Mouse (Mus musculus) cerebellum, postnatal 10 days (tissue): ENCODE results near the gene Fubp1.
"Not testable (repeated sequence)": the region's sequence is repeated elsewhere in the genome, so short reads cannot be mapped to it uniquely, and the experiment has no call there.

Experiments
- DNase-seq, 2 experiments: peaks; one replicate each; pipeline ENCODE4 v3.0.0; 2021; ENCODE audit warnings: mixed read lengths in 2 of 2

Gene Fubp1

DNA sequence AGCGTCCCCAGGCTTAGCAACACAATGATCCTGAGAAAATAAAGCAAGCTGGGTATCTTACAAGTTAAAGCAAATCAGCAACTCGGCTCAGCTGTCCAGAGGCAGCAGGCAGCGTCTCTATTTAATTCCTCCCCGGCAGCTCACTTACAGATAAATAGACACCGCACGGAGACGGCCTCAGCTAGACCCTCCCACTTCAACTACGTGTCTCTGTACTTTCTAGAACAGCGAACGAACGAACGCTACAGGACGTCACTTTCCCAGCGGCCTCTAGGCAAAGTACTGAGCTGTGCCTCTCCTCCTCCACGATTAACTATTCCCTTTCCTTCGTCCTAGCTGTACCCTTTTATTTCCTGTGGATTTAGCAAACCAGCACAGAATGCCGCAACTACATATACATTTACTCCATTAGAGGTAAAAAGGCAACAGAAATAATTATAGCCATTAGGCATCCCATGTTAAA is 16.6 kb upstream of the Fubp1 start:
- peak; percentile 86 to 87 for DNase-seq

DNA sequence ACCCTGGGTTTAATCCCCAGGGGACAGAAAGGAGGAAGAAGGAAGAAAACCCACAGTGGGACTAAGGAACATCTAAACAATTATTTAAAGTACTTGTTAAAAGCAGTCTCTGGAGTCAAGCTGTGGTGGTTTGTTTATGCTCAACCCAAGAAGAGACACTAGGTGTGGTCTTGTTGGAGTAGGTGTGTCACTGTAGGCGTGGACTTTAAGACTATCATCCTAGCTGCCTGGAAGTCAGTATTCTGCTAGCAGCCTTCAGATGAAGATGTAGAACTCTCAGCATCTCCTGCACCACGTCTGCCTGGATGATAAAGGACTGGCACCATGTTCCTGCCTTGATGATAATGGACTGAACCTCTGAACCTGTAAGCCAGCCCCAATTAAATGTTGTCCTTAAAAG is 13.0 kb upstream of the Fubp1 start:
- DNase-seq: not testable (repeated sequence)

DNA sequence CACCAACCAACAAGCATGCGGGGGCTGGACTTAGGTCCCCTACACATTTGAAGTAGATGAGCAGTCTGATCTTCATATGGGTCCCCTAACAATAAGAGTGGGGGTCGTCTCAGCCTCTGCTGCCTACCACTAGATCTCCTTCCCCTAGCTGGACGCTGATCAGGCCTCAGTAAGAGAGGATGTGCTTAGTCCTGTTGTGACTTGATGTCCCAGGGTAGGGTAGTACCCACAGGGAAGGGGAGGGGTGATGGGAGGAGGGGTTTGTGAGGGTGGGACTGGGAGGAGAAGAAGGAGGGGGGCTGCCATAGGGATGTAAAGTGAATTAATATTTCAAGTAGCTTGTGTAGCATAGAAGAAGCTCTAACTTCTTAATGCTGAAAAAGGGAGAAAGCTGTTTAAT is 11.1 kb upstream of the Fubp1 start:
- no peak for DNase-seq

DNA sequence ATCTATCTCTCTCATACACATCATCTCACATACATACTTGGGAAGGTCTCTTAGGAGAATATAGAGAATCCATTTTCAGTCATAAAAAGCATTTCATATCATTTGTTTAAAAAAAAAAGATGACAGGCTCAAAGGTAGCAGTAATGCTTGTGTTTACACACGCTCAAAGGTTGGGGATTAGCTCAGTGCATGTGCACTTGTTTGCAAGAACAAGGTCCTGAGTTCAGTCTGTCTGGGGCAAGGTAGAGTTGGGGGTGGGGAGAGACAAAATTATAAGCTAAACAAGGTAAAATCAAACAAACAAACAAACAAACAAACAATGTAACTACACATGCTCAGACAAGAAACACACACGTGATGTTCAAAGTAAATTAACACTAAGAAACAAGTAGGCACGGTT is 9.0 kb upstream of the Fubp1 start:
- DNase-seq: no peak

DNA sequence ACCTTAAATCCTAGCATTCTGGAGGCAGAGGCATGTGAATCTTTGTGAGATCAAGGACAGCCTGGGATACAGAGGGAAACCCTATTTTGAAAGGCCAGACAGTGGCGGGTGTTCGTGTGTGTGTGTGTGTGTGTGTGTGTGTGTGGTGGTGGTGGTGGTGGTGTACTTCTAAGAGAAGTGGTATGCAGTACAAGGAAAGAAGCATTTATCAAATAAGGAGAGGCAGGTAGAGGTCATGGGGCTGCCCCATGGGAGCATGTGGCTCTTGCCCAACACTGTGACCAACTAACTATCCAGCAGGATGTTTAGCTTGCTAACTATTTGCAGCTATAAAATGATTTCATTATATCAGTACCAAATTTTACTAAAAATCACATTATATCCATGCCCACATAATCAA is 8.6 kb upstream of the Fubp1 start:
- no peak for DNase-seq

DNA sequence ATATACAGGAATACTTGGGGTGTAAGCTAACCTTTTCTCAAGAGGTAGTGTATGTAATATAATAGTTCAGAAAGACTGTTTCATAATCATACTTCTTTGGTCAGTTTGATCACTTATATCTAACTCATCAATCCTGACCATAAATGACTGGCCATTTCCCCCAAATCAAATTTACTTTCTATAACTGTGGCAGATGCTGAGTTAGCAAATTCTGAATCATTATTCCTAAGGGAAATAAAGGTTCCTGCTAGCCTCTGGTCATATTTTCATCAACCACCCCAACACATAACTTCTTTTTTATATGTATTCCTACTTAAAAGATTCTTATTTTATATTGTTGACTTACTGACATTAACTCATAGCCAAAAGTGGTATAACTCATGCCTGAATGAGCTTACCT is 7.3 kb upstream of the Fubp1 start:
- no peak for DNase-seq

DNA sequence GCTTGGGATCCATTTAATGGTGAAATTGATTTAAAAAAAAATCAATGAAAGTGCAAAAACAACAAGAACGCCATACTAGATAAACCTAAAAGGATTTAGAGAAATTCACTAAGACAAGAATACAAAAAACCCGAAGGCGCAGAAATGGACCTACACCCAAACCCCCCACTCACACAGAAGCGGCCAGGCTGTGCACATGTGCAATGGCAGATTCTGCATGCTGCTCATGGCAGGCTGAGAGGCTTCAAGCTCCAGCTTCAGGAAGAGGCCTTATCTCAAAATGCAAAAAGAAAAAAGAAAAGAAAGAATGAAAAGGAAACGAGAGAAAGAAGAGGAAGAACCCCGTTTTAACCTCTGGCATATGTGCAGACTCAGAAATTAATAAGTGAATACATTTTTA is 6.8 kb upstream of the Fubp1 start:
- DNase-seq: no peak

DNA sequence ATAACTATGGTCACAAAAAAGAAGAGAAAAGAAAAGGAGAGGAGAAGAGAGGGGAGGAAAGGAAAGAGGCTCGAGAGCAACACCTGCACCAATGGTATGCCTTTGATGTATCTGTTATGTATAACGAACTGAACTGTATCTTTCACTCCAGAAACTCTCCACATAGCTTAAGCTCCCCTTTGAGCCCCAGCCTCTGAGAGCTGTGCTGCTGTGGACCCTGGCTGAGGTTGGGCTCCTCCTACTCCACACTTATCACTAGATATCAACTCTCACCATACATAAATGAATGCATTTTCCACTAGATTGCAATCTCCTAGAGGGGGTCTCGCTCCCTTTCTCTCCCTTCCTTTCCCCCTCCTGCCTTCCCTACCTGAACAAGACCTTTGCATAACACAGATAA is 6.2 kb upstream of the Fubp1 start:
- no peak for DNase-seq

DNA sequence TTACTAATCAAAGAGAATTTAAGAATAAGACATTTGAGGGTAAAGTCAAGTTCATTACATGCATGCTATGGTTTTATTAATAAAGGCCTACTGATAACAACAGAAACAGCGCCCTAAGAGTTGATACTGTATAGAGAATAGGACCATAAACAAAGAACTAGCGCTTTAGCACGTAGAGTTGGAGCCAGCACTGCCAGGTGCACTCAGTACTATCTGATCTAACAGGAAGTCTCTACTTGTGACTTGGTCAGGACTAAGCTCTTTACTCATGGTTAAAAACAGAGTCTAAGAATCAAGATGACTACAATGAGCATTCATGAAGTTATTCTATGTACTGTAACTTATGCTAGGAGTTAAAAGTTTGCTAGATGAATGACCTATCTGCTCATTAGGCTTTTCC is 5.6 kb upstream of the Fubp1 start:
- no peak for DNase-seq

DNA sequence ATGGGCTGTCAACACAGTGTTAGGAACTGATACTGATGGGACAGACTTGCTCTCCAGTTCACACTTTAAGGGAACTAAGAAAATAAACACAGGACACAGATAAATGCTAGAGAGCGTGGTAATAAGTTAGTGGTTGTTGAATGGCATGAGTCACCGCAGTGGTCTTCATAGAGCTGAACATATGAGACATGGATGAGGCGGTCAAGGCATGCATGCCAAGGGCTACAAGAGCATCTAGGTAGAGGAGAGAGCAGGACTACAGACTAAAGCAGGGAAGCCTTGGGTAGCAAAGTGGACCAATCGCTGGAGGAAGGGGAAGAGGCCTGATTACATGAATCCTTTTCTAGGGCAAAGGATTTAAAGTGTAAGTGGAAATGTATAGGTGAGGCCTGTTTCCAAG is 3.1 kb upstream of the Fubp1 start:
- no peak for DNase-seq

DNA sequence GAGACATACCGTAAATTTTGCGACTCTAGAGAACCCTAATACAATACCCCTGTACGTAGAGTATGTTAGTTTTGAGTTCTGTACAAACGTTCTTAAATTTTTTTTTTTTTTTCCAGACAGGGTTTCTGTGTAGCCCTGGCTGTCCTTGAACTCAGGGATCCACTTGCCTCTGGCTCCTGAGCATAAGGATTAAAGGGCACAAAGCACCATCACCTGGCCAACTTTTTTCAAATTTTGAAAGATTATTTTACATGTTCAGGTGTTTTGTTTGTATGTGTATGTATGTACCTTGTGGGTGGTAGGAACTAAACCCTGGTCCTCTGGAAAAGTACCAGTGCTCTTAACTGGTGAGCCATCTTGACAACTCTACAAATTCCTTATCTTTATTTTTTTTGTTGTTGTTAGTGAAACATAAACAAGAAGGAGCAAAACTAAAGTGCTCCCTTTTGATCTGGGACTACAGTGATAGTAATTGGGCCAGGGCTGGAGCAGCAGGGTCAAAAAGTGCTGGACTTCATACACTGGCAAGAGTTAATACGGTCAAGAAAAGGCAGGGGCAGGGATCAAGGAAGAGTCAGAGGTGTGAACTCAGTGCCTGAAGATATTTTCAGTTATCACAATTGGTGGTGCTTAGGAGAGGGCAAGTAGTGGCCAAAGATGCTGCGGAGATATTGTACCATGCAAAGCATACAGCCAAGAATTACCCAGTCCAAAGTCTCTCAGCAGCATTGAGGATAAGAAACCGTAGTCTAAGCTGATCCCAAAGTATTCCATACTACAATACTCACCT is 1.9 kb upstream of the Fubp1 start:
- DNase-seq: peak in 1 of 2 experiments; percentile 14

DNA sequence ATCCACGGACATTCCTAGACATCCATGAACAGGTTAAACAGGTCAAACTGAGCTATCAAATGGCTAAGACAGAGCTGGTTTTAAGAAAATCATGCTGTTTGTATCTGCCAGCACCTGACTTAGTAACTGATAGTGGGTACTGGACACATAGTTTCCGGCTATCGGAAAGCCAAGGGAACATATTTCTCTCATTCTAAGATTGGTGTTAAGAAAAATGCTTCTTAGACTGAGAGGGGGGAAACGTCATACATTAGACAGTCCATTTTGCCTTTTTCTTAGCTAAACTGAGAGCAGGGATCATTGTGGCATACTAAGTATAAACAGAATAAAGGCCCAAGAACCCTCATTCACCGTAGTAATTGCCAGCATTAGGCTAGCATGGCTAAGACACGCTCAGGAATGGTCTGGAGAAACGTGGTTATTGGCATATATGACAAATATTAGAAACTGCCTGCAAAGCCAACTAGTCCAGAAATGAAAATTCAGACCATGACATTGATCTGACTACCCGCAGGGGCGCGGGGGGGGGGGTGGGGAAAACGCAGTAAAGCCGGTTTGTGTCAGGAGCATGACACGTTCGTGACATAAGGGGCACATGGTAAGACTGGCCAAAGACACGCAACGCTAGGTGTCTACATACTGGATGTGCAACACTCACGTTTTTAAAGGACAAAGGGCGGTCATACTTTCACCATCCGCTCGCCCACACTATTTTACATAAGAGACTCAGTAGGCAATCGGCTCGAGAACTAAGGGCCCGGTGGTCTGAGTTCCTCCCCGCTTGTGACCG is 850 bp upstream of the Fubp1 start:
- DNase-seq: no peak

DNA sequence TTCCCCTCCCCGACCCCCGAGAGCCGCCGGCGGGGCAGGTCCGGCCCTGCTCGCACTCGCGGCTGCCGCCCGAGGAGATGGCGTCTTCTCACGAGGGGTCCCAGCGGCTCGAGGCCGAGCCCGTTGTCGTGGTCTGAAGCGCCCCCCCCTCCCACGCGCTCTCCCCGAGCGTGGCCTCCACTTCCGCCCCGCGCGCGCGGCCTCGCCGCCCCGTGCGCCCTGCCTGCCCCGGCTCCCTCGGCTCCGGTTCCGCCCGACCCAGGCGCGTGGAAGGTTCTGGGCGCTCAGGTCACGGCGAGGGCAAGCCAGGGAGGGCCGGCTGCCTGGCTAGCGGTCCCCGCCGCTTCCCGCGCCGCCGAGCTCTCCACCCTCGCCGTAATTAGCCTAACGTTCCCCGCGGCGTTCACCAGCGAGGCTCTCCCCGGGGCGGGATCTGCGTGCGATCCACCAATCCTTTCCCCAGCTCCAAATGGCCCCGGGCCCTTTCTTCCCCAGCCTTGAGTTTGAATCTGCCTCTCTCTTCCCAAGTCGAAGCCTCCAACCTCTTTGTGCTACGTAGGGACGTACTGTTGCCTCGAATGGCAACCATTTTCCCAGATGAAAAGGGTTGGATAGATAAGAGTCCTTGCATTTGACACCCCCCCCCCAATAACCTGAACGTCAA is 638 bp downstream of the Fubp1 start:
- DNase-seq: peak; percentile 81 to 84

DNA sequence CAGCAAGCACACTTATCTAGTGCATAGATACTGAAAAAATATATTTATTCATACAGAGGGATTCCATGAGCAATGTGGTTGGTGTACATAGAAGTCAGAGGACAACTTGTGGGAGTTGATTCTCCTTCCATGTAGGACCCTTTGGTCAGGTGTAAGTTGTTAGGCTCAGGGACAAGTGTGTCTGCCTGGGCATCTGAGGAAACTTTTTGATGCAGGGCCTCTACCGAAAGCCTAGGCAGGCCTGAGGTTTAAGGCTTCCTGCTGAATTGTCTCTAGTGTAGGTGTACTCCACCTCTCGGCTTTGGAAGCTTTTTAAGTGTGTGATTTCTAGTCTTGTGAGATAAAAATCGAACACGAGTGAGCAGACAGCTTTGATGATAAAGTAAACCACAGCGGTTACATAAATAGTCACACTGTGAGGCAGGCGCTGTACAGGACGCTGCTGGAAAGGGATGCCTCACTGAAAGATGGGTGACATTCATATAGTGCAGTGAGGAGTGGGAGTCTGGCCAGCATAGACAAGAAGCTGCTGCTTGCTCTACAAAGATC is 1.6 kb downstream of the Fubp1 start:
- no peak for DNase-seq

DNA sequence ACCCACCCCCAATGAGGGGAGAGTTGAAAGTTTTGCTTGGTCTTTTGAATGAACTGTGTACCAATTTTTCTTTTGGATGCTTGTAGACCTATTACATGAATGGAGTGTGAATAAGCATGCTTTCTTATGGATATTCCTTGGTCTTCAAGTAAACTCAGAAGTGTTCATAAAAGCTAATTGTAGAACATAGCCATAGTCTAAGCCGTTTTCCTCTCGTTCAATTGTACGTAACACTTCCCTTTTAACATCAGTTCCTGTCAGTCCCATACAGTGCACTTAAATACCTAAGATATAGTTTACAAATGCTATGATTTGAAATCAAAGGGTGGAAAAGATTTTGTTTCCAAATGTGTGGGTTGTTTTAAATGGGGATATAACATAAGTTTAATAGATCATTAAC is 3.2 kb downstream of the Fubp1 start:
- DNase-seq: no peak

DNA sequence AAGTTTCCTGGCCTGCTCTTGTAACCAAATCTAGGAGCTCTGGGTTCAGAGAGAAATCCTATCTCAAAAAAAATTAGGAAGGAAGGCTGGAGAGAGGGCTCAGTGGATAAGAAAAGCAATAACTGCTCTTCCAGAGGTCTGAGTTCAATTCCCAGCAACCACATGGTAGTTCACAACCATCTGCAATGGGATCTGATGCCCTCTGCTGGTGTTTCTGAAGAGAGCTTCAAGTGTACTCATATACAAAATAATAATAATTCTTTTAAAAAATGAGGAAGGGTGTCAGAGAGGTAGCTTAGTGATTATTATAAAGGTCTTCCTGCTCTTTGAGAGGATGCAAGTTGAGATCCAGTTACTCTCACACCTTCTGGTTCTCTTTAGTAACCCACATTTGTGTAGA is 14.7 kb downstream of the Fubp1 start:
- DNase-seq: no peak

DNA sequence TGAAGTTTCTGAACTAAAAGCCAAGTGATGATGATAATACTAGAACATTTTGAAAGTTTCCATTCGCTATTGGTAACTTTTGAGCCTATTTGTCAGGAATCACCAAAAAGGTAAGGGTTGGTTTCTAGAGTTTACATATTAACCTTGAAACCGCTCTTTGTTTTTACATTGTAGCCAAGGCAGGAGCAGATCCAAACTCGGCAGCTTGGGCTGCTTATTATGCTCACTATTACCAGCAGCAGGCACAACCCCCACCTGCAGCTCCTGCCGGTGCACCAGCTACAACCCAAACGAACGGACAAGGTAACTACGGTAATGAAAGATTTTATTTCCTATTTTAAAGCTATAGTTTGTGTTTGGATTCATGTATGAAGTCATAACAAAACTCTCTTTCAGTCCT is 15.7 kb downstream of the Fubp1 start:
- DNase-seq: no peak

DNA sequence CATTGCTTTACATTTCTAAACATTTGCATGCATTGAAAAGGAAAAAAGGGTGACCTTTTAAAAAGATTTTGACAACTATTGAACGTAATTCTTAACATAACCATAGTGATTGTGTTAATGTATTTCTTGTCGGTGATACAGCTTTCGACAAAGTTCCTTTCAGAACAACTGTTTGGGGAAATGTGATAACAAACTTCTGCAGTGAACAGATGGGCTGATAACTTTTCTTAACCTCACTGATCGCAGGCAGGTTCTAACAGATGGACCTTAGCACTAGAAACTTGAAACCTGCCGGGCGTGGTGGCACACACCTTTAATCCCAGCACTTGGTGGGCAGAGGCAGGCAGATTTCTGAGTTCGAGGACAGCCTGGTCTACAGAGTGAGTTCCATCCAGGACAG is 18.6 kb downstream of the Fubp1 start:
- no peak for DNase-seq

DNA sequence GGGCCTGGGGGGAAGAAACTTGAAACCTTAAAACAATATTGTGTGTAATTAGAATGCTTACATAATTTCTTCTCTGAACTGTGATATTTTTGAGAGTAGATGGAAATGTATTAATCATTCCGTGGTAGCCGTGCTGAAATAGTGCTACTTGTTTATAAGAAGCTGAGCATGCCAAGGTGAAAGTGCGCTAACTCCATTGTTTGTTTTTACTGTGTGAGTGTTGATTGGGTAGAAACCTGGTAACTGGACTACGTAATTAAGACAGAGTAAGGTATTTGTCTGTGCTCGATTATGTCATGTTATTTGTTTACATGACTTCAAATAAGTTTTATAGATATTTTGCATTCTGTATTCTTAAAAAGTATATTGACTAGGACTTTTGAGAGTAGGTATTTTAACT is 19.0 kb downstream of the Fubp1 start:
- DNase-seq: no peak

DNA sequence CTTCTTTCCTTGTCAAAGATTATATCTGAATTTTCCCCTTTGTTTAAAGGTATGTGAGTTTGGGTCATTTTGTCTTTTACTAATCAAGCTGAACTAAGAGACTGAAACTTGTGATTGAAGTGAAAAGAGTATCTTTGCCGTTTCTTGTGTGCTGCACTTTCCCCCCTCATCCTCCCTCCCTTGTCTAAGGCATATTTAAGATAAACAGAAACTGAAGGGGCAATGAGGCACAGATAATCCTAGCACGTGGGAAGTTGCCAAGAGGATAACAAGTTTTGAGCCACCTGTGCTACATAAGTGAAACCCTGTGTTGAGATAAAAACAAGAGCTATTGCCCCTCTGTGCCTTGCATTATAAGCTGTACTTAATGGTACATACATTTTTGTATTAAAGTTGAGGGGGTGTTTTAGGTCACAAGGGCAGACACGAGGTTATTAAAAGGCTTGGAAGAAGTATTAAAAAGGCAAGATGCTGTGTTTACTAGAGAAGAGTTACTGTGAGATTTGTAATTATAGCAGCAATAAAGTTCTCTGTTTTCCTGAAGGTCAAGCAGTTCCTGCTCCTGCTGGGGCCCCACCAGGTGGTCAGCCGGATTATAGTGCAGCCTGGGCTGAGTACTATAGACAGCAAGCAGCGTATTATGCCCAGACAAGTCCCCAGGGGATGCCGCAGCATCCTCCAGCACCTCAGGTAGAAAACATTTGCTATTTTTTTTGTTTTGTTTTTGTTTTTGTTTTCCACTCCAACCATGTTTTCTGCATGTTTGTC is 21.3 kb downstream of the Fubp1 start:
- peak in 1 of 2 experiments; percentile 28 for DNase-seq

DNA sequence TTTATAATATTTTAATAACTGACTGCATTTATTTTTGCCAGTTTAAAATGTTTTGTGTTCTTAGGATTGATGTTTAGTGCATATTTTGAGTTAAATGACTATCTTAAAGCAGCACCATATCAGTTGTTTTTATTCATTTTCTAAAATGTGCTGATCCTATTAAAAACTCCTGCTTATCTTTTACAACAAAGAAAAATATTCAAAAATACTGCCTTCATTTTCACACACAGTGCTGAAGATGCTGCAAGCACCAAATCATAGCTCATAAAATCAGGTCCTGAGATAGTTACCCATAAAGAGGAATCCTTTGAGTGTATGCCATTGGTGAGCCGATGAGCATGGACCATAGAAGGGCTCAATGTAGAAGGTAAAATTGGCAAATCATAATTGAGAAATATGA is 25.0 kb downstream of the Fubp1 start:
- no peak for DNase-seq

DNA sequence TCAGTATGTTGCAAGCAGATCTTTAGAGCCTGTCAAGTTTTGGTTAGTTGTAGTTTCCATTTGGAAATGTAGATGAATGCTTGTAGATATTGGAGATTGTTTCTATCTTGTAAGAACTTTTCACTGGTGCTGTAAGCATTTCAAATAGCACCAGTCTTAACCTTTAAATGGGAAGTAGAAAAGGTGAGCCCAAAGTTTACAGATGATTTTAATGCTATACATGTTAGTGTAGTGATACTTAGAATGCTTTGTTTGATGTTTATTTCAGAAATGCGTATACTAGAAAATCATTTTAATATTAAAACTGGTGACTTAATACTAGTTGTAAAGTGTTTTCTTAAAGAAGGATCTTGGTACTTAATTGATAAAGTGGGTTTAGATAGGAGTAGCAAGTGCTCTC is 25.6 kb downstream of the Fubp1 start:
- no peak for DNase-seq

DNA sequence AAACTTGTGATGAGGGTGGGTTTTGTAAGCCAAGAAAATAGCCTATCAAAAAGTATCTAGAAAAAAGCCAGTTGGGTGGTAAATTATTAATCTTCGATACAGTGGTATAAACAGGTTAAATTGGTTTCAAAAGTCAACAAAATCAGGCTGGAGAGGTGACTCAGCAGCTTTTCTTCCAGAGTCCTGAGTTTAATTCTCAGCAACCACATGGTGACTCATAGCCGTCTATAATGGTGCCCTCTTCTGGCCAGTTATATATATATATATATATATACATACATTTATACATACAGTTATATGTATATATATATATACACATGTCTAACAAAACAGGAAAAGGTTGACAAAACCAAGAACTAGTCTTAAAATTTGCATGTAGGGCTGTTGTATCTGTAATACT is 28.6 kb downstream of the Fubp1 start:
- peak in 1 of 2 experiments; percentile 25 for DNase-seq
